Mouse (Mus musculus) CD4-positive, CD25-positive, alpha-beta regulatory T cell, adult 2 months (primary cell): ENCODE data around the gene Adgrl2.

Experiments used
- DNase-seq: peaks from one replicate; pipeline ENCODE4 v3.0.0-alpha.2; 2012; ENCODE audit warnings: low read depth, low spot score

The Adgrl2 gene

DNA sequence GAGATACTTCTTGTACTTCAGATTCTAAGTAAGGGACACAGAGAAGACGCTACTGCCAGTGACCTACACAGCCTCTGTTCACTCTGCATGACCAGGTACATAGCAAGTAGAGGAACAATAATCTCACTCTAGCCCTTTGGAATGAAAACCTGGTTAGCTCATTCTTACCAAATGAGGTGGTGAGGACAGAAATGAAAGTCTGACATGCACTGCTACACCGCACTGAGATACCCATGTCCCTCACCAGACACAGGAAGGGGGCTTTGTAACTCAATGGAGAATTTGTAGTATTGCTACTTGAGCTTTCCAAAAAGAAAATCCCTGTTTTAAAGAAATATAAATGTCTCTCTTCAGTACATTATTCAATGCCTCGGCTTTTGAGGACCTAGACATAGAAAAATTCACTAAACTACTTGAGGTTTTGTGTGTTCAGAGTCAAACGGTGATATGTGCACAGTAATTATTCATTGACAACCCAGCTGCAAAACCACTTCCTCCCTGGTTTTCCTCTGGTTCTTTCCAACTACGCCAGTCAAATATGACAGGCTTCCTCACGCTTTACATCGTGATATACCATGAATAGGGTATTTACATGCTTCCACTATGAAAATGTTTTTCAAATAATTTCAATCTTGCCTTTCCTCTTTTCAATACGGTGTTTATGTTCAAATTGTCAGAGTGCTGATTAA, 104.2 kb downstream of the Adgrl2 start:
- peak; percentile 20 for DNase-seq

DNA sequence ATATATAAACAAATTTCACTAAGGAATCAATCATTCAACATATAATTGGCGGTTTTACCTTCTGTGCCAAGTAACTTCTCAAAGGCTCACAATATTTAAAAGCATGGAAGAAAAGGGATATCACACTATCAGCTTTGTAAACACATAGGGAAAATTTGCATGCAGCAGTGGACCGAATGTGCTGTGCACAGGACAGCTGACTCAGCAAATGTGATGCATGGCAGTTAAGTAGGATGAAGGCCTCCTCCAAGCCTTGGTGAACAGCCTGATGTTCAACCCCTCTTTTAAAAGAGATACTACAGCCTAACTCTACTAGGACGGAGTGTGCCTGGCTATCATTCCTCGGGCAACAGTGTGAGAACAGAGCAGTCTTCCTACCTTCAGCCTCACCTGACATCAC, 105.2 kb downstream of the Adgrl2 start:
- DNase-seq = no peak

DNA sequence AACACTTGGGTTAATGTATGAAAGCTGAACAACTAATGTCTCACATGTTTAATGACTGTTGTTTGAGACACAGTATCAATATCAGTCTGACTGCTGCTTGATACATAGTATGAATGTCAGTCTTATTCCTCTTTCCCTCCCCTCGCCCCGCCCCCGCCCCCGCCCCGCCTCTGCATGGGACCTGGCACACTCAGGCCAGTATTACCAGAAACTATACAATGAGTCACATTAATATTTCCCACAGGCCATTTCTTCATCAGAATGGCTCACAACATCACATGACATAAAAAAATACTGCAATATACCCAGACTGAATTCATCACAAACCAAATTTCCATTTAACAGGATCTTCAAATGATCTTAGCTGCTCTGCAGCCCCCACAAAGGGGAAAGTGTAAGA, 108.9 kb downstream of the Adgrl2 start:
- DNase-seq = no peak

GRCm38 (mm10) chr3:148872563-148872962, 117.8 kb downstream of the Adgrl2 start:
- DNase-seq = no peak

- DNase-seq = no peak
Measured at GRCm38 (mm10) chr3:148871792-148872464, 118.4 kb downstream of the Adgrl2 start.

DNA sequence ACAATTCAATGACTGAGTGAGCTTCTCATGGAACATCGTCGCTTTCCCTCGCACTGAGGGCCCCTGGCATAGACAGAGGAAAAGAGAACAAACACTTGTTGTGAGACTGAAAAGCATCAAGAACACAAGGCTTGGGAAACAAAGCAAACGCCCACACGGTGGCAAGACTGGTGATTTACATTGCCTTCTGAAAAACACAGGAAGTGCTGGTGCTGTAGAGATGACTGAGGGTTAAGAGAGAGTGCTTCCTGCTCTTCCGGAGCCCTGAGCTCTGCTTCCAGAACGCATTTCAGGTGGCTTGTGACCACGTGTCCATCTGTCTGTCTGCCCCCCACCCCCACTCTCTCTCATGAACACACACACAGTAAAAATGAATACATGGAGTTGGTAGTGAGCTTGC, 122.7 kb downstream of the Adgrl2 start:
- peak; percentile 63 for DNase-seq

GRCm38 (mm10) chr3:148866633-148867032, 123.7 kb downstream of the Adgrl2 start:
- DNase-seq = no peak

GRCm38 (mm10) chr3:148866053-148866452, 124.3 kb downstream of the Adgrl2 start:
- no peak for DNase-seq

DNA sequence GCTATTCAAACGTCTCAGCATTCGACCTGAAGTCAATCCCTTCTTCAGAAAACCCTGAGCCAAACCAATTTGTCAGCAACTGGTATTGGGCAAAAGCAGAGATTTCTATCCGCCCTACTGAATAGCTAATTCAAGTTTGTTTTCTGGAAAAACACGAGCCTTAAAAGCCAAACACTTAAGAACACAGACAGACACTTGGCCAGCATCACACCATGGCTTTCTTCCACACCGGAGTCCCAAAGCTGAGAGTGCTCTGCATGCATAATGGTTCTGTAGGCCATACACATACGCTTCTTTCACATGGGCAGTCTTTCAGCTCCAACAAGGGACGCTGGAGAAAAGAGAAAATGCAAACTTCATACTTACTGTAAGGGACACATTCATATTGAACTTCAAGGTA, 125.1 kb downstream of the Adgrl2 start:
- DNase-seq = no peak

- no peak for DNase-seq
Measured at GRCm38 (mm10) chr3:148861860-148862259, 128.5 kb downstream of the Adgrl2 start.

DNA sequence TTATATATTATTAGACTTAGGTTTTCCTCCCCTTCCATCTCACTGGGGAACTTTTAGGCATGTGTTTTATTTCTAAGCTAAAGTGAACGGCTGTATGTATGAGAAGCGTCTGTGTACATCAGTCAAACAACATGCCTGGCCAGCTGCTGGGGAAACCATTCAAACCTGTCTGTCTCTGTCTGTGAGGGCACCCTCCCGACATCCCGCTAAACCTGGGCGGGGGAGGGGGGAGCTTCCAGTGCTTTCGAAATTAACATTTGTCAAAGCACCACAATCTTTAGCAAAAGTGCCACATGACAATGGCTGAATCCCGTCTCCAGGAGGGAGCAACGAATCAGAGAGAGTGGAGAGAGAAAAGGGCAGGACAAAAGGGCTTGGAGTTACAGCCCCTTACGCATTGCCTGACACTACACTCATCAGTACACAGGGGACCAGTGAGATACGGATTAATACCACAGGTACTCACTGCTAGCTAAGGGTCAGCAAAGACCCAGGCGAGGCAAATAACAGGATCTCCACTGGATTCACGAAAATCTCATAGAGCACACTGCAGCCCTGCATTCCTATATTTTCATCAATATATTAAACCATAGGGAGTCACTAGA, 135.9 kb downstream of the Adgrl2 start:
- no peak for DNase-seq

DNA sequence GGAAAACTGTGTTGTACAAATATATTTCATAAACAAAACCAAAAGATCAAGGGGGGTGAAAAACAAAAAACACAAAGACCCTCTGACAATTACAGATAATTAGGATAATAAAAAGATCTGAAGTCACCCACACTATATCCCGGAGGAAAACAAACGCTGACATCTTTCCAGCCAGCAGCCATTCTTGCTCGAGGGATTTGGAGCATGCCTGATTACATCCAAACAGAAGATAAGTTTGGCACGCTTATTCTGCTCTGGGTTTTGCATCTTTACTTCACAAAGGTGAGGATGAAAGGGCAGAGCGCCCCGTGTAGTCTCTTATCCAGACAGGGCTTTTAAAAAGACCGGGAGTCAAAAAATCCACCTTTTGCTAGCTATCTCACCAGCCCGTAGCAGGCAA, 137.0 kb downstream of the Adgrl2 start:
- DNase-seq = no peak

GRCm38 (mm10) chr3:148852556-148852955, 137.8 kb downstream of the Adgrl2 start:
- peak; percentile 41 for DNase-seq

DNA sequence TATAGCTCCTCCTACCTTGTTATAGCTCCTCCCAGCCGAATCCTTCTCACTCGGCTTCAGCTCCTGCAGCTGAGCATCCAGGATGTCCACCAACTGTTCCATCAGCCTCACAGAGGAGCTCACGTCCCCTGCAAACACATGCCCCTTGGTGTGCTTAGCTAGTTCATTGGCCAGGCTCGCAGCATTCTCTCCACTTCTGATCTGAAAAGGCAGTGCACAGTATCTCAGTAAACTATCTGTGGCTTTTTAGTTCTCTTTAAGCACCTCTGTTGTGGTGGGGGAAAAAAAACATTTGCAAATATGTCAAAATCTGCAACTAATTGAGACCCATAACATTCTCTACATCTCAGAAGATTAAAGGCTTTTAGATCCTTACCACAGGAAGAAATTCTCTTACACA, 139.5 kb downstream of the Adgrl2 start:
- DNase-seq = peak; percentile 46

- DNase-seq = no peak
Measured at GRCm38 (mm10) chr3:148848366-148848765, 142.0 kb downstream of the Adgrl2 start.

DNA sequence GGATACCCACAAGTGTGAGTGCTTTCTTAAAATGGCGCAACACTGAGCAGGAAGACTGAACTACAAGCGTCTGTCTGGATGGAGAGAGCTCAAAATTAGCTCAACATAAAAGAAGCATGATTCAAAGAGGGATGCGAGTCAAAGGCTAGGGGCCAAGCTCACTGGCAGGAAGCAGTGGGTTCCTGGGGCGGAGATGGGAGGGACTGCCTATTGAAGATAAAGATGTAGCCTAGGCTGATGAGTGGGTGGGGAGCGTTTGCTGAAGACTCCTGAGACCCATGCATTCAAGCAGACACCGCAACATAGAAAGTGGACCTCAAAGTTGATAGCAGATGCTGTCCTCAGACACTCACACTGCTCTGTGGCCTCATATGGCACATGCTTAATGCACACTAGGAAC, 146.2 kb downstream of the Adgrl2 start:
- DNase-seq = no peak

DNA sequence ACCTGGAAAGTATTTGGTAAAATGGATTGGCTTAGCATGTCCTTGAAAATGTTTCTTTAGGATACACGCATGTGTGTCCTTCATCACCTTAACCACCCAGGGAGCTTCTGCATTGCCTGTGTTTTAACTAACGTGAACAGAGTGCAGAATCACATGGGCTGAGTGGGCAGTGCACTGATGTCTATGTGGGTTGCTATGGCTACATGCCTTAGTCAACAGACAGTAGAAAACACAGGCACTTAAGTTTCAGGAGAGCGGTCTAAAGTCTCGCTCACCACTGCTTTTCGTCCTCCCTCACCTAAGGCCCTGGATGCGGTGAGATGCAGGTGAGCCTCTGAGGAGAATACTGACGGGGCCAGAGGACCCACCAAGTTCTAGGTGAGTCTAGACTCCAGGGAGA, 147.8 kb downstream of the Adgrl2 start:
- DNase-seq = no peak

- DNase-seq = no peak
Measured at GRCm38 (mm10) chr3:148838835-148839296, 151.5 kb downstream of the Adgrl2 start.

DNA sequence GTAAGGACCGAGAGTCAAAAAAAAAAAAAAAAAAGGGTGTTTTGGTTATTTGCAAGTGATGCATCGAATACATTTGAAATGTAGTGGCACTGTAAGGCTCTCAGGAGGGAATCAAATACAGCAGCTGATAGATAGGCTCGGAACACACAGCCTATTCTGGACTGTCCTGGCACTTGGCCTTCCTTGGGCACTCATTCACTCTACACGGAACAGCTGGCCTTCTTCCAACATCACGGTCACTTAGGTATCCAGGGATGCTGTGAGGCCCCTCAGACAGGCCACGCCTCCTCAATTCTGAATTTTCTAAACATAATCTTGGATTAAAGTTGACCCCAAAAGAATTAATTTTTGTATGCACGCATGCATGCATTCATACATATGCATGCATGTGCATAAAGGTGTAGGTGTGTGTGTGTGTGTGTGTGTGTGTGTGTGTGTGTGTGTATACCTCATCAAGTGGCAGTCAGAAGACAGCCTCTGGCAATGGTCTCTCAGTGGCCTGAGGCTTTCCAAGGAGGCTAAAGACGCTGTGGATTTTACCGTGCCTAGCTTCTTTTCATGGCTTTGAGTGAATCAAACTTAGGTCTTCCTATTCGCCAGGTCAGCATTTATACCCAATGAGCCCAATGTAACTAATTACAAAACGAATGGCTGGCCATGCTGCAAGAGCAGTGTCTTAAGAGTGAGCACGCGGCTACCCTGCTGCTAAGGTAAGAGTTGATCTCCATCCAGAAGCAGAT, 152.1 kb downstream of the Adgrl2 start:
- DNase-seq = no peak

GRCm38 (mm10) chr3:148835136-148835535, 155.2 kb downstream of the Adgrl2 start:
- no peak for DNase-seq

DNA sequence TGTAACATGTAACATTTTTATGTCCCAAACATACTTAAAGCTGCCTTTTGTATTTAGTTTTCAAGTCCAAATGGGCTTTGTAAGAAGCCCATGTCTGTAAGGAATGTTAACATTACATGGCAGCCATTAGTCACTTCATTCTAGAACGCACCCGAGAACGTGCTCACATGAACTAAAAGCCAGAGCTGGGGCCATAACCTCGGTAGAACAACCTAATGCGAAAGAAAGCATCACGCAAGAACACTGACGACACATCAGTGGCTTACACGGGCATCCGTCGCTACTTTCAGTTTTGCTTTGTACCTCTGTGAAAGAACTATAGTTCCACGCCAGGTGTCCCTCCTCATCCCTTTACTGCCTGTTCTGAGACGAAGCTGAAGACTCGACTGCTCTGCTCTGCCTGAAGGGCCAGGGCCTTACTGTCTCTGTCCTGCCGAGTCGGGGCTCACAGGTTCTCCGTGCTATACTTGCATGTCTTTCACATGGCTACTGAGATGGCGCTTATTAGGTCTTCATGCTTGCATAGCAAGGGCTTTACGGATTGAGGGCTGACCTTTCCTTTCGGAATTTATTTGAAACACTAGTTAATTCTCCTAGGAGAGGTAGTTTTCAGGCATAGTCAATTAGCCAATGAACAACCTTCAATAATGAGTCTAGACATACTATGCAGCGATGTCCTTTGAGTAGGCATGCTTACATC, 157.1 kb downstream of the Adgrl2 start:
- DNase-seq = no peak

GRCm38 (mm10) chr3:148832001-148832400, 158.4 kb downstream of the Adgrl2 start:
- DNase-seq = no peak
